Comparison of ENCODE assay signal across 12 mouse cellular contexts in the genomic region with DNA sequence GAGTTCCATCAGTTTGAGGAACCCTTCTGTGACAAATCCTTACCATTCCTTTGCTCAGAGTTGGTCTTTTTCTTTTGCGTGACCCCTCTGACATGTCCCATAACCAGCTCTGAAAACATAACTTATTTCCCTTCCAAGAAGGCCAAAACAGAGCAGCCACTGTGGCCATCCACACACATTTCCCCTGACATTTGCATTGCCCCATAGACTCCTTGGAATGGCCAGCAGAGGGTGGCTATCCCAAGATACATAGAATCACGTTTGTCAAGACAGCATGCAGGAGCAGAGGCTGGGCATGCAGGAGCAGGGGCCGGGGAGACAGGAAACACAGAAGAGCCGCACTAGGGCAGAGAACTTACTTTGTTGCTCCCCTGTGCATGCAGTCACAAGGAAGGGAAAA.
A peak's percentile ranks its signal among the peaks of the same experiment; 100 is the strongest.
DNase-seq lines count a peak whose midpoint lies in the region; ATAC-seq and TF ChIP-seq lines count a peak whose summit lies in the region.
"Had no signal": no experiment of that assay in that cellular context is flagged by ENCODE, and none has a peak within 500 bp of the region (broad histone marks: within the 10 kb centered on the region; RNA-seq: fewer than 3 reads in every experiment).

No protein-coding gene starts in this region.

- H3K27me3 ChIP-seq in forebrain, embryonic 10.5 days (ENCODE audit: poor library complexity, severe bottlenecking): no peaks in the 10 kb centered on the region
- no peaks in the 10 kb centered on the region for H3K27me3 ChIP-seq in forebrain, embryonic 15.5 days
- no peaks in the 10 kb centered on the region for H3K27me3 ChIP-seq in kidney, postnatal 0 days (ENCODE audit: insufficient read depth, low read length)
- no peaks in the 10 kb centered on the region for H3K27me3 ChIP-seq in limb, embryonic 13.5 days

- no peak overlapping the region for H3K4me3 ChIP-seq in forebrain, embryonic 10.5 days
- no peak overlapping the region for H3K4me3 ChIP-seq in forebrain, embryonic 15.5 days
- no peak overlapping the region for H3K4me3 ChIP-seq in kidney, postnatal 0 days (replicated peaks; ENCODE audit: low read depth, low read length)
- H3K4me3 ChIP-seq in limb, embryonic 13.5 days: no peak overlapping the region

- H3K27ac ChIP-seq in forebrain, embryonic 10.5 days: peak overlapping the region; percentile 77
- no peak overlapping the region for H3K27ac ChIP-seq in forebrain, embryonic 15.5 days (replicated peaks)
- H3K27ac ChIP-seq in kidney, postnatal 0 days: peak overlapping the region; percentile 73
- H3K27ac ChIP-seq in limb, embryonic 13.5 days: peak overlapping the region; percentile 99

- no peak overlapping the region for H3K4me2 ChIP-seq in forebrain, embryonic 15.5 days (replicated peaks)
- no peak overlapping the region for H3K4me2 ChIP-seq in kidney, postnatal 0 days (ENCODE audit: low read length)
- peak overlapping the region; percentile 46 for H3K4me2 ChIP-seq in limb, embryonic 13.5 days (replicated peaks)

- 57% methylated on average over 4 of the region's 4 CpGs for WGBS in forebrain, embryonic 10.5 days
- 75% methylated on average over 4 of the region's 4 CpGs for WGBS in forebrain, embryonic 15.5 days
- WGBS in kidney, postnatal 0 days: 37% methylated on average over 4 of the region's 4 CpGs
- 24% methylated on average over 4 of the region's 4 CpGs for WGBS in limb, embryonic 13.5 days

- no peaks in the 10 kb centered on the region for H3K36me3 ChIP-seq in forebrain, embryonic 10.5 days (replicated peaks)
- no peaks in the 10 kb centered on the region for H3K36me3 ChIP-seq in forebrain, embryonic 15.5 days
- H3K36me3 ChIP-seq in kidney, postnatal 0 days (ENCODE audit: insufficient read depth, low read length): no peaks in the 10 kb centered on the region
- H3K36me3 ChIP-seq in limb, embryonic 13.5 days: no peaks in the 10 kb centered on the region

- peak; percentile 58; the same call in 1 of the 2 replicates for TF ChIP-seq CTCF in kidney, postnatal 0 days (IDR thresholded peaks at IDR 0.05; ENCODE audit: low read depth)

- peaks cover 35% of the 10 kb centered on the region for H3K4me1 ChIP-seq in forebrain, embryonic 10.5 days
- H3K4me1 ChIP-seq in forebrain, embryonic 15.5 days: no peaks in the 10 kb centered on the region
- H3K4me1 ChIP-seq in kidney, postnatal 0 days (replicated peaks; ENCODE audit: insufficient read depth, low read length): no peaks in the 10 kb centered on the region; the same call in 1 of the 2 replicates
- H3K4me1 ChIP-seq in limb, embryonic 13.5 days: peaks cover 69% of the 10 kb centered on the region

- DNase-seq in forebrain, embryonic 10.5 days (ENCODE audit: extremely low spot score, low spot score): no peak
- DNase-seq in kidney, postnatal 0 days (ENCODE audit: low spot score): peak; percentile 66
- no peak for DNase-seq in kidney, adult 18-20 months
- DNase-seq in embryo, embryonic 11 days: peak; percentile 47
- no peak for DNase-seq in cerebellum, adult 18-20 months
- no peak for DNase-seq in adrenal gland, postnatal 4 days (ENCODE audit: low spot score in 2 of 2)
- DNase-seq: cerebellum, adult 8-10 months; gastrocnemius, postnatal 36 days; right cerebral cortex, postnatal 25 days; thymus, postnatal 4 days had no signal

- H3K9me3 ChIP-seq in forebrain, embryonic 10.5 days: no peaks in the 10 kb centered on the region
- H3K9me3 ChIP-seq in forebrain, embryonic 15.5 days: no peaks in the 10 kb centered on the region
- H3K9me3 ChIP-seq in kidney, postnatal 0 days (replicated peaks; ENCODE audit: low read length): no peaks in the 10 kb centered on the region
- no peaks in the 10 kb centered on the region for H3K9me3 ChIP-seq in limb, embryonic 13.5 days

- H3K9ac ChIP-seq in forebrain, embryonic 15.5 days (replicated peaks): no peak overlapping the region
- H3K9ac ChIP-seq in kidney, postnatal 0 days (ENCODE audit: low read depth, low read length): no peak overlapping the region
- H3K9ac ChIP-seq in limb, embryonic 13.5 days: peak overlapping the region; percentile 46; the same call in 1 of the 2 replicates

- ATAC-seq in forebrain, embryonic 15.5 days (replicated peaks): no peak
- ATAC-seq in kidney, postnatal 0 days (replicated peaks; ENCODE audit: low FRiP score, low read depth): no peak
- ATAC-seq in limb, embryonic 13.5 days (ENCODE audit: low FRiP score, low read depth): no peak

Comparison
In these comparisons a context has a peak if more than half of its experiments do, and no peak if none do; other contexts are left out.
1. DNase-seq: peak in kidney, postnatal 0 days (single experiment) and embryo, embryonic 11 days (single experiment); none in forebrain, embryonic 10.5 days (single experiment), kidney, adult 18-20 months (single experiment), cerebellum, adult 18-20 months (0 of 2) and adrenal gland, postnatal 4 days (0 of 2).